Mouse (Mus musculus): ENCODE measurements around the gene Asap2. TPM values are rescaled to one million over a fixed set of nuclear protein-coding genes. Genes with fewer than 3 reads are reported as not detected.
A peak's percentile ranks its signal among the peaks of the same experiment; 100 is the strongest.

Gene Asap2
- total RNA-seq, 2 experiments from 2014 or later: 38.6 to 40.1 TPM

DNA sequence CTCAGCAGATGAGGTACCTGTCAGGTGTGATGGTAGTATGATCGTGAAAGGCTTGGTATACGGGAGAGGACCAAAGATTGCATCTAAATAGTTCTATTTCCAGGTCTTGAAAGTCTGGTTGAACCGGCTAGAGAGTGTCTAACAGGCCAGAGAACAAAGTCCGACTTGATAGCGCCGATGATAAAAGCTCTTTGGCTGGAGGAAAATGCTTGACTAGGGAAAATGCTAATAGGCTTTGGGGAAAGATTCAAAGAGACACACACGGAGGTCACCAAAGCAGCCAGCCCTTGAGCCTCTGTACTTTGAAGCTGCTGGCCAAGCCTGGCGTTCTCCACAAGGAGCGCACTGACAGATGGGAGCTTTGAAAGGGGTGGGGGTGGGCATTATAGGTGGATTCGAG is 219.0 kb downstream of the Asap2 start:
- DNase-seq (ENCODE audit: low spot score in 2 of 2): no peak
- no peak overlapping the region for H3K27ac ChIP-seq
- TF ChIP-seq CTCF (conservative IDR thresholded peaks at IDR 0.05): no peak
- no peak overlapping the region for H3K4me3 ChIP-seq

DNA sequence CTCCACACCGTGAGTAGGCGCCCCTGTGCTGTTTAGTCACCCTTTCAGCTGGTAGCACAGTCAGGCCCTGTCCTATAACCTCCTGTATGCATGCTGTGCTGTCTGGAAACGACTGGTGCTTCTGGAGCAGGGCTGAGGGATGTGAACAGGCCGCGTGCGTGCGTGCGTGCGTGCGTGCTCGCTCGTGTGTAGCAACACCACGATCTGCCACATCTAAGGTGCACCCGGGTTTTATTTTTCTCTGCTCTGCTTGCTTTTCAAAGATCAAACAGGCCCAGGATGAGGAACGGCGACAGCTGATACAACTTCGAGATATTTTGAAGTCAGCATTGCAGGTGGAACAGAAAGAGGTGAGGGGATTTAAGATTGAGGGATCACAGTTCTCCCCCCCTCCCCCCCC is 222.6 kb downstream of the Asap2 start:
- DNase-seq (ENCODE audit: low spot score in 2 of 2): no peak
- Histone ChIP-seq H3K4me3 (no peak overlapping the region), H3K27ac (no peak overlapping the region)
- no peak for TF ChIP-seq CTCF (conservative IDR thresholded peaks at IDR 0.05)

DNA sequence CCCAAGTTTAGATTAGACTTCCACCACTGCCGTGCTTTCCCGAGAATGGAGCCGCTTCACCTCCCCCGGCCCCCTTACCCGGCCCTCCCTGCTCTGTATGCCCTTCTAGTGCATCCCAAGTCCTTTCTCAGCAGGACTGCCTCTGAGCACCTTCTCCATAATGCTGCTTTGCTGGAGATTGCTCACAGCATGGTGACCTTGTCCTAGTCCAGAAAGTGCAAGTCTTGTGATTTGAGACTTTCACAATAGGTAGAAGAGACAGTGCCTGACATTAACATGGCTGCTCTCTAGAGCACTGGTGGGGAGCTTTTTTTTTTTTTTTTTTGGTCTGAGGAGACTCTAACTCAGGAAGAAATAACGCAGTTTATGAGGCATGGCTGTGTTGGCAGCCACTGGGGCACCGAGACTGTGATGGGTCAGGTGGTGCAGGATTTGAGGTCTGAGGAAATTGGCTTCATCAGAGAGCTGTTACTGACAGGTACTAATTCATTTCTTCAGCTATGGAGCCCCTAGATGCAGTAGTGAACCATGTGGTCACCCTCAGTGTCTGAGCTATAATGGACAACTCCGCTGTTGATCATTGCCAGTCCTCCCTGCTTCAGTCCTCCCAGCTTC is 224.4 kb downstream of the Asap2 start:
- TF ChIP-seq CTCF (conservative IDR thresholded peaks at IDR 0.05): no peak
- no peak overlapping the region for H3K27ac ChIP-seq
- DNase-seq (ENCODE audit: low spot score in 2 of 2): no peak
- H3K4me3 ChIP-seq: no peak overlapping the region

DNA sequence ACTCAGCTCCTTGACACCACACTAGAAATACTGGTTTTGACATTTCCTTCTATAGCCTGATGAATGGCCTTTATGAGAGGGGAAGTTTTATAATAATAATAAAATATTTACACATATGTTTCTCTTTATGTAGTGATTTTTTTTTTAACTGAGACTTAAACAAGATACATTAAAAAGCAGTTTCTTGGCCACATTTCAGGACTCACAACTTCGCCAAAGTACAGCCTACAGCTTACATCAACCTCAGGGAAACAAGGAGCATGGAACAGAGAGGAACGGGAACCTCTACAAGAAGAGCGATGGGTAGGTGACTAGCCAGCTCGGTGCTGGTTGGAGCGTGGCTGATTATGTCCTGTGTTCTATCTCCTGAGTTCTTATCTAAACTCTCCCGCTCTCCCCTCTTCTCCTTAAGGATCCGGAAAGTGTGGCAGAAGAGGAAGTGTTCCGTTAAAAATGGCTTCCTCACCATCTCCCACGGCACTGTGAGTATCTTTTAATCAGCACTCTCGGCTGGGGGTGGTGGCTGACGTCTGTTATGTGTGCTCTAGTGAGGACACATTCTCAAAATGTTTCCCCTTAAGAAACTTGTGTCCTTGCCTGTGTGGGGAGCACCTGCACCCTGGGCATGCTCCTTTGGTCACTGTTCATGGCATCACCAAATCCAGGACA is 227.7 kb downstream of the Asap2 start:
- Histone ChIP-seq H3K4me3 (no peak overlapping the region), H3K27ac (no peak overlapping the region)
- no peak for DNase-seq (ENCODE audit: low spot score in 2 of 2)
- no peak for TF ChIP-seq CTCF (conservative IDR thresholded peaks at IDR 0.05)

DNA sequence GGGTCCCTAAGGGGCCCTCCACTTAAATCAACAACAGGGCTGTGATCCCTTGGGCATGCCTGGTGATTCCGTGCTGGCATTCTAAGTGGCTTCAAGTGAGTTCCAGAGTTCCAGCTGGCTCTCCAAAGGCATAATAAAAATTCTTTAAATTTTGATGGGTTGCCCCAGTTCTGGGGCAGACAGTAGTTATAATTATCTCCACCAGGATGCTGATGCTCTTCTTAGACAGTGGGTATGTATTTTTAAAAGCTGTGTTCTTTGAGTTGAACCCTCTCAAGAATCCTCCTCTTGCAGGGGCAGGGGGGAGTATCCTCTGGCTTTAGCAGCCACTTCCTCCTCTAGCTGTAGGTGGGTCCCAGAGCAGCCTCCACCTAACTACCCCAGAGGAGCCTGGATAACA is 230.3 kb downstream of the Asap2 start:
- DNase-seq (ENCODE audit: low spot score in 2 of 2): no peak
- no peak overlapping the region for H3K4me3 ChIP-seq
- no peak overlapping the region for H3K27ac ChIP-seq
- TF ChIP-seq CTCF (conservative IDR thresholded peaks at IDR 0.05): no peak

DNA sequence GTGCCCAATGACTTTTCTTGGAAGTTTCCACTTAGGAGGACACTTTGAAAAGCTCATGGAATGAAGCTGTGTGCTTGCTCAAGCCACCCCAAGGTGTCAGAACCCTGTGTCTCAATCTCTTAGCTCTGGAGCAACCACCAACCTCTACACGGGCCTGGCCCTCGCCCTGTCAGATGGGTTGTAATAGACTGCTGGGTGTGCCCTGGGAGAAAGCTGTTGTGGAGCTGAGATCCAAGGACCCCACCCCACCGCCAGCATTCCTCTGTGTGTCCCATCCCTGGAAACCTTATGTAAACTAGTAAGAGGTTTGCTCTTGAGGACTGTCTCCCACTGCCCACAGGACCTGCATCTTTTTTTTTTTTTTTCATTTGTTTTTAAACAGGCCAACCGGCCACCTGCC is 233.7 kb downstream of the Asap2 start:
- no peak for DNase-seq (ENCODE audit: low spot score in 2 of 2)
- no peak for TF ChIP-seq CTCF (conservative IDR thresholded peaks at IDR 0.05)
- no peak overlapping the region for H3K4me3 ChIP-seq
- no peak overlapping the region for H3K27ac ChIP-seq

DNA sequence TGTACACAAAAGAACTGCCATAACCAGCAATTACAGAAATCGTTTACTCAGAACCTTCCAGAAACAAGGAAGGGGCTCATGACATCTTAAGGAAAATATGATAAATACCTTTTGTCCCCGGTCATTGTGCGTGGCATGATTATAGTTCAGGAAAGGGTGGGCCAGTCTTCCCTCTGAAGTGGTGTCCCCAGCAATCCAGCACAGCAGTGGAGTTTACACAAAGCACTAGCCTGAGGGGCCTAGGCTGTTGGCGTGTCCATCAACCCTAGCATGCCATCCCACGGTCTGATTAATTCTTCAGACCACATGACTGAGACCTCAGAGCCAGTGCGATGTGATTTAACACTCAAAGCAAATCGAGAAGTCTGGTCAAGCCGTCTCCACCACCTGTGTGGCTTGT is 235.1 kb downstream of the Asap2 start:
- H3K4me3 ChIP-seq: no peak overlapping the region
- DNase-seq (ENCODE audit: low spot score in 2 of 2): no peak
- no peak for TF ChIP-seq CTCF (conservative IDR thresholded peaks at IDR 0.05)
- H3K27ac ChIP-seq: no peak overlapping the region

DNA sequence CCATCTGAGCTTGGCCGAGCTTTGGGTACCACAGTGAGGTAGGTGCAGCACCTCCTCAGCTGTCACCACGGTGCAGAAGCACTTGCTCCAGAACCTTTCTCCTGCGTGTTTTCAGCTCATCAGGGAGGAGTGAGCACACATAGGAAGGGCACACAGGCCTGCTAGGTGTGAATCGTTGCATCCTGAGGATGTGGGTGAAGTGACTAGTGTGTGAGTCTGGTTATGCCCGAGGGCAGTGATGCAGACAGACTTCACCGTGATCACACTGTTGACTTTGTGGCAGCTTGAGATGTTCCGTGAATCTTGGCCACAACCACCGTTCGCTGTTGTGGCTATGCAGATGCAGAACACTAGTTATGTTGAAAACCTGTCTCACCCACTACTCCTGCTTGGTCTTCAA is 236.1 kb downstream of the Asap2 start:
- DNase-seq (ENCODE audit: low spot score in 2 of 2): no peak
- Histone ChIP-seq H3K4me3 (no peak overlapping the region), H3K27ac (peak overlapping the region; percentile 81; the same call in 1 of the 2 replicates)
- no peak for TF ChIP-seq CTCF (conservative IDR thresholded peaks at IDR 0.05)

DNA sequence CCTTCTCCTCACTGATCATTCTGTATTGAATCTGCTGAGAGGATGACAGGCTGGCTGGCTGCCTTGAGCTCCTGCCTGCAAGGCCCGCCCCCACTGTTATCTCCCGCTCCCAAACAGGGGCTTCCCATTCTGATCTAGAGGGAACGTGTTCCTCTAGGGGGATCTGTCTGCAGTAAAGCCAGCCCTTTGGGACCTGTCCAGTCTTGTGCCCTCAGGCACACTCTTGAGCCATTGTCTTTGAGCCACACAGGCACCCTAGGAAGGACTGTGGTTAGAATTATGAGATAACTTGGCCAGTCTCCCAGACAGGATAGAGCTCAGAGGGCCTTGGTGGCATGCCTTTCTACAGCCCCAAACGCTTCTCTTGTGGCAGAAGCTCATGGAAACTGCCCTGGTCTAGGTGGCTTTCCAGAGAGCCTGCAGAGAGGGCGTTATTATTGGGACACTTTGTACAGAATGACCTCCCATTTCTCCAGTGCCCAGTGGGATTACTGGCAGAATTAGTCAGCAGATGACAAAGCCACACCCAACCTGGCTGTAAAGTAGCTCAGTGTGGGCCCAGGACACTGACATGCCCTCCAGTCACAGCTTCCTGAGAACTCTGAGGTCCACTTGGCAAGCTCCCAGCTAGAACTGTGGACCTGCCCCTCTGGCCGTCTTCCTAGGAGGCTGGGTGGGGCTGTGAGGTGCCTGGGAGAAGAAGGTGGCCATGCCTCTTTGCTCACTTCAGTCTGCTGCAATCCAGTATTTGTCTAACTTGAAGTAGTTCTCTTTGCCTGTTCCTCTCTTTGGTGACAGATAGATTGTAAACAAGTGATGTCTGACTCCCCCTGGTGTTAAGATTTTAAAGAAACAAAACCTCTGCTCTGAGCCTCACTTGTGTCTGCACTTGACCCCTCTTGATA is 237.1 kb downstream of the Asap2 start:
- no peak overlapping the region for H3K4me3 ChIP-seq
- H3K27ac ChIP-seq: peak overlapping the region; percentile 81
- peak; percentile 24 to 30 for DNase-seq (ENCODE audit: low spot score in 2 of 2)
- TF ChIP-seq CTCF (conservative IDR thresholded peaks at IDR 0.05): peak; percentile 77

DNA sequence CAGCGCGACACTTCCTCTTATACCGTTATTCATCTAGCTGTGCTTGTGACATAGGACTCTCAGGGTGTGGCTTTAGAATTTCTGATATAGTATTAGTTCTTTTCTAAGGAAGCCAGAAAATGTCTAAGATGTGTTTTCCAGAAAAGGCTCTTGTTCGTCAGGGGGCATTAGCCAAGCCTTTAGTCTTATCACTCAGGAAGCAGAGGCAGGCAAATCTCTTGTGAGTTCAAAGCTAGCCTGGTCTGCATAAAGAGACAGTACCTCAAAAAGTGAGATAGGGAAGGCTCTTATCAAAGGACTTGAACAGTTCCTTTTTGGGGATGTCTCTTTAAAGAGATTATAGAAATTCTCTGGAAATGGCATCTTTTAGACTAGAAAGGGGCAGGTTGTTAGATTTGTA is 238.4 kb downstream of the Asap2 start:
- no peak for TF ChIP-seq CTCF (conservative IDR thresholded peaks at IDR 0.05)
- no peak overlapping the region for H3K4me3 ChIP-seq
- no peak for DNase-seq (ENCODE audit: low spot score in 2 of 2)
- H3K27ac ChIP-seq: peak overlapping the region; percentile 68

DNA sequence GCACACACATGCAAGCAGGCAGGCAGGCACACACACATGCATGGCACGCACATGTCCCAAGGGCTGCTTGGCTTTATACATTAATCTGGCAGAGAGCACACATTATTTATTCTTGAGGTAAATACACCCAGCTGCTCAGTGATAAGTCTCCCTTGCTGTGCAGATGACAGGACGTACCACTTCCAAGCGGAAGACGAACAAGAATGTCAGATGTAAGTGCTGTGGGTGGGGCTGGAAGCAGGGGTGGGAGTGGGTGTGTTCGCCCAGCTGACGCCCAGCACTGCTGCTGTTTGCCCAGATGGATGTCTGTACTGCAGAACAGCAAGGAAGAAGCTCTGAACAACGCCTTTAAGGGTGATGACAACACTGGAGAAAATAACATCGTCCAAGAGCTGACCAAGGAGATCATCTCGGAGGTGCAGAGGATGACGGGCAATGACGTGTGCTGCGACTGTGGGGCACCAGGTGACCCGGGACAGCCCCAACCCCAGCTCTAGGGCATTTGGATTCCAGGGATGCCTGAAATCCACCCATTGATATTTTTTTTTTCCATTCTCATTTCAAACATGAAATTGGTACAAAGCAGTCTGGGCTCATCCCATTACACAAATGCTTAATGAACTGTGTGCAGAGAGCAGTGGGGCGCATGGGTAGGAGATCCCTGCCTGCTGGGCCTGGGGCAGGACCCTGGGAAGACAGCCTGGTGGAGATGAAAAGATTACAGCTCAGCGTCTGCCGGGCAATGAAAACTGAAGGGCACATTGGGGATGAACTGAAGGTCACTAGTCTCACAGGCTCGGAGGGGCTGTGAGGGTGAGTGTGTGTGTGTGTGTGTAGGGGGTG is 239.0 kb downstream of the Asap2 start:
- Histone ChIP-seq H3K4me3 (no peak overlapping the region), H3K27ac (peak overlapping the region; percentile 68)
- TF ChIP-seq CTCF (conservative IDR thresholded peaks at IDR 0.05): no peak
- DNase-seq (ENCODE audit: low spot score in 2 of 2): peak; percentile 47 to 54

DNA sequence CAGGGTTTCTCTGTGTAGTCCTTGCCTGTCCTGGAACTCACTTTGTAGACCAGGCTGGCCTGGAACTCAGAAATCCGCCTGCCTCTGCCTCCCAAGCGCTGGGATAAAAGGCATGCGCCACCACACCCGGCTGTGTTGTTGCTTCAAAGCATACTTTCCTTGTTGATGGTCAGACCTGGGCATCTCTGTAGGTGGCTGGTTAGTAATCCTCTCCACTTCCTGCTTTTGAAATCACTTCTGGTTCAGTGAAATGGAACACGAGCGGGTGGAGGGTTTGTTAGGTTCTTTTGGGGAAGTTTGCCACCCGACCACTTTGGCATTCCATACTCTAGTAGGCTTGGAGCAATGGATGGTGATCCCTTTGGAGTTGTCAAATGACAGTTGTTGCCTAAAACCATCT is 243.5 kb downstream of the Asap2 start:
- Histone ChIP-seq H3K27ac (no peak overlapping the region), H3K4me3 (no peak overlapping the region)
- DNase-seq (ENCODE audit: low spot score in 2 of 2): no peak
- no peak for TF ChIP-seq CTCF (conservative IDR thresholded peaks at IDR 0.05)

Measured in layer of hippocampus, adult 2 months (tissue).